Mouse (Mus musculus): ENCODE data around the gene Mok.

GRCm38 (mm10) chr12:110819367-110819766 is 21.4 kb downstream of the Mok start:
- TF ChIP-seq CTCF (IDR thresholded peaks at IDR 0.05; ENCODE audit: extremely low read depth, insufficient read depth, insufficient read length, insufficient replicate concordance): no peak
- TF ChIP-seq POLR2A (IDR thresholded peaks at IDR 0.05; ENCODE audit: low read depth, low read length): no peak

Data from spleen, adult 2 months (tissue).